Mouse (Mus musculus) heart, postnatal 36 days (tissue): Measurements from ENCODE around the gene Sema4c. TPM values are rescaled to one million over a fixed set of nuclear protein-coding genes. Genes with fewer than 3 reads are reported as not detected.
A peak's percentile ranks its signal among the peaks of the same experiment; 100 is the strongest.

Experiments used
- DNase-seq, 2 experiments: peaks; one replicate each; pipeline ENCODE4 v3.0.0; 2021 to 2022
- intact Hi-C: fragments of 180-260 bp; cut with DNase I; formaldehyde crosslinking; loops from one replicate; pipeline ENCODE4 v1.15.1; 2025
- total RNA-seq, 2 experiments: library from RNA; stranded (reverse); gene quantifications; 2 replicates each; pipeline ENCODE4 v1.2.3; 2021

The Sema4c gene
- total RNA-seq, 2 experiments from 2014 or later = 15.0 to 17.1 TPM

GRCm38 (mm10) chr1:36580384-36581207, 22.4 kb upstream of the Sema4c start:
- DNase-seq = peak; percentile 66 to 67
- intact Hi-C loops = loop anchor here (2.0 kb wide), 1 partner anchor 16 kb away; no protein-coding TSS in a partner anchor

- no peak for DNase-seq
- intact Hi-C loops = loop anchor here (2.0 kb wide), 1 partner anchor 15 kb away; no protein-coding TSS in a partner anchor
Measured at GRCm38 (mm10) chr1:36579974-36580383, 21.8 kb upstream of the Sema4c start.

- intact Hi-C loops = no loop called here
- no peak for DNase-seq
Measured at GRCm38 (mm10) chr1:36576991-36577675, 19.0 kb upstream of the Sema4c start.

- intact Hi-C loops = no loop called here
- DNase-seq = no peak
Measured at GRCm38 (mm10) chr1:36575347-36575746, 17.2 kb upstream of the Sema4c start.

GRCm38 (mm10) chr1:36574196-36574955, 16.2 kb upstream of the Sema4c start:
- DNase-seq = no peak
- intact Hi-C loops = no loop called here

GRCm38 (mm10) chr1:36573524-36573923, 15.4 kb upstream of the Sema4c start:
- intact Hi-C loops = no loop called here
- DNase-seq = no peak

GRCm38 (mm10) chr1:36572709-36573108, 14.6 kb upstream of the Sema4c start:
- peak; percentile 48 to 64 for DNase-seq
- intact Hi-C loops = no loop called here

GRCm38 (mm10) chr1:36572140-36572700, 14.1 kb upstream of the Sema4c start:
- intact Hi-C loops = no loop called here
- DNase-seq = no peak

GRCm38 (mm10) chr1:36571627-36572026, 13.5 kb upstream of the Sema4c start:
- DNase-seq = peak; percentile 57 to 60
- intact Hi-C loops = no loop called here

- intact Hi-C loops = no loop called here
- DNase-seq = no peak
Measured at GRCm38 (mm10) chr1:36570320-36570719, 12.2 kb upstream of the Sema4c start.

GRCm38 (mm10) chr1:36569694-36570276, 11.6 kb upstream of the Sema4c start:
- intact Hi-C loops = no loop called here
- no peak for DNase-seq

- DNase-seq = no peak
- intact Hi-C loops = no loop called here
Measured at GRCm38 (mm10) chr1:36568776-36569175, 10.6 kb upstream of the Sema4c start.

GRCm38 (mm10) chr1:36567818-36568603, 9.9 kb upstream of the Sema4c start:
- no peak for DNase-seq
- intact Hi-C loops = no loop called here

- intact Hi-C loops = no loop called here
- no peak for DNase-seq
Measured at GRCm38 (mm10) chr1:36566425-36566824, 8.3 kb upstream of the Sema4c start.

GRCm38 (mm10) chr1:36564101-36564500, 6.0 kb upstream of the Sema4c start:
- intact Hi-C loops = loop anchor here (2.0 kb wide), 1 partner anchor 17 kb away; no protein-coding TSS in a partner anchor
- peak; percentile 54 to 71 for DNase-seq

GRCm38 (mm10) chr1:36563632-36564031, 5.5 kb upstream of the Sema4c start:
- DNase-seq = no peak

GRCm38 (mm10) chr1:36563197-36563596, 5.0 kb upstream of the Sema4c start:
- intact Hi-C loops = loop anchor here (2.0 kb wide), 1 partner anchor 26 kb away; no protein-coding TSS in a partner anchor
- DNase-seq = no peak

More at GRCm38 (mm10) chr1:36563632-36564031, 5.5 kb upstream of the Sema4c start:
- intact Hi-C loops = loop anchor here (2.0 kb wide), 2 partner anchors 17 to 25 kb away; no protein-coding TSS in a partner anchor

GRCm38 (mm10) chr1:36562388-36562787, 4.2 kb upstream of the Sema4c start:
- no peak for DNase-seq
- intact Hi-C loops = loop anchor here (2.0 kb wide), 1 partner anchor 26 kb away; no protein-coding TSS in a partner anchor

- DNase-seq = peak in 1 of 2 experiments; percentile 28
Measured at GRCm38 (mm10) chr1:36560903-36561302, 2.8 kb upstream of the Sema4c start.

More at GRCm38 (mm10) chr1:36560903-36561302, 2.8 kb upstream of the Sema4c start:
- intact Hi-C loops = no loop called here
